Mouse (Mus musculus) limb, embryonic 10.5 days (tissue): ENCODE results near the gene R3hdm2. TPM values are rescaled to one million over a fixed set of nuclear protein-coding genes. Genes with fewer than 3 reads are reported as not detected.
A peak's percentile ranks its signal among the peaks of the same experiment; 100 is the strongest.

Source experiments
- DNase-seq: peaks from one replicate; pipeline ENCODE4 v3.0.0-alpha.2; 2017; ENCODE audit warnings: low spot score
- H3K27ac ChIP-seq: fragments of 300-500 bp; sonication (generic); 2 replicates; pipeline ENCODE4 v1.5.1; 2016; ENCODE audit warnings: mild to moderate bottlenecking
- H3K27me3 ChIP-seq: fragments of 300-500 bp; sonication (generic); 2 replicates; pipeline ENCODE4 v1.6.1; 2016; ENCODE audit warnings: low read depth, mild to moderate bottlenecking; ENCODE audit not compliant: poor library complexity, severe bottlenecking
- H3K36me3 ChIP-seq: fragments of 300-500 bp; sonication (generic); 2 replicates; pipeline ENCODE4 v1.6.1; 2016; ENCODE audit warnings: mild to moderate bottlenecking, moderate library complexity
- H3K4me1 ChIP-seq: fragments of 300-500 bp; sonication (generic); 2 replicates; pipeline ENCODE4 v1.6.1; 2016
- H3K4me3 ChIP-seq: fragments of 300-500 bp; sonication (generic); 2 replicates; pipeline ENCODE4 v1.5.1; 2016; ENCODE audit warnings: mild to moderate bottlenecking, moderate library complexity
- H3K9me3 ChIP-seq: fragments of 300-500 bp; sonication (generic); replicated peaks from 2 replicates; pipeline ENCODE4 v1.6.1; 2016; ENCODE audit warnings: mild to moderate bottlenecking
- WGBS: fragments of 180-500 bp; shearing (Covaris S2); methylation state at CpG from one replicate; pipeline ENCODE4 v1.1.7; 2016; 5-methylcytosine and 5-hydroxymethylcytosine counted together
- polyA plus RNA-seq: library from polyadenylated mRNA; unstranded; fragments of >200 nt; fragmentation: Nextera tagmentation; extraction: Ambion mirVana; gene quantifications from 2 replicates; pipeline ENCODE4 v1.2.1, GENCODE M21; 2016

R3hdm2 gene
- polyA plus RNA-seq, 1 experiment from 2014 or later: 39.5 TPM

GRCm38 (mm10) chr10:127413585-127413984, 33.5 kb downstream of the R3hdm2 start:
- no peak for DNase-seq
- H3K9me3 ChIP-seq: no peaks in the 10 kb centered on the region
- H3K36me3 ChIP-seq: peaks cover 12% of the 10 kb centered on the region
- H3K27ac ChIP-seq: no peak overlapping the region
- WGBS: 85% methylated on average over 1 of the region's 1 CpGs
- no peaks in the 10 kb centered on the region for H3K4me1 ChIP-seq
- no peak overlapping the region for H3K4me3 ChIP-seq
- no peaks in the 10 kb centered on the region for H3K27me3 ChIP-seq

- DNase-seq: no peak
- peaks cover 2% of the 10 kb centered on the region for H3K4me1 ChIP-seq
- H3K27ac ChIP-seq: no peak overlapping the region
- no peaks in the 10 kb centered on the region for H3K27me3 ChIP-seq
- H3K36me3 ChIP-seq: peaks cover 12% of the 10 kb centered on the region
- H3K9me3 ChIP-seq: no peaks in the 10 kb centered on the region
- H3K4me3 ChIP-seq: no peak overlapping the region
- 82% methylated on average over 3 of the region's 3 CpGs for WGBS
These were observed 34.0 kb downstream of the R3hdm2 start for GRCm38 (mm10) chr10:127414141-127414540.

DNA sequence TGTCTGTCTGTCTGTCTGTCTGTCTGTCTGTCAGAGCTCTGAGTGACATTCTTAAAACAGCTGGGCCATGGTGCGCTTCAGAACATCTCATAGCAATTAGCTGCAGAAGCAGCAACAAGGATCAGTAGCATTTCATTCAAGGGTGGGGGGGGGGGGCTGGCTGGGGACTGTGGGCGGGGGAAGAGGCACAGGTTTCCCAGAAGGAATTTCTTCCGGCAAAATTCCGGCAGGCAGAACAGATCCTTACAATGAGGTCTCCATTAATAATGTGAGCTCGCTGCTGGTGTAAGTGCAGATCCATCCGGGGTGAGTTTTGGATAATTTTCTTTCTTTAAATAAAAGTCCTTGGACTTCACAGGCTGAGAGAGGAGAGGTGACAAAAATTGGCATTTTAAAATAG, 40.0 kb downstream of the R3hdm2 start:
- peaks cover 2% of the 10 kb centered on the region; the same call in 1 of the 2 replicates for H3K36me3 ChIP-seq
- peaks cover 47% of the 10 kb centered on the region for H3K4me1 ChIP-seq
- H3K27me3 ChIP-seq: no peaks in the 10 kb centered on the region
- WGBS: 17% methylated on average over 6 of the region's 6 CpGs
- no peaks in the 10 kb centered on the region for H3K9me3 ChIP-seq
- H3K27ac ChIP-seq: no peak overlapping the region
- no peak overlapping the region for H3K4me3 ChIP-seq
- peak; percentile 35 for DNase-seq

DNA sequence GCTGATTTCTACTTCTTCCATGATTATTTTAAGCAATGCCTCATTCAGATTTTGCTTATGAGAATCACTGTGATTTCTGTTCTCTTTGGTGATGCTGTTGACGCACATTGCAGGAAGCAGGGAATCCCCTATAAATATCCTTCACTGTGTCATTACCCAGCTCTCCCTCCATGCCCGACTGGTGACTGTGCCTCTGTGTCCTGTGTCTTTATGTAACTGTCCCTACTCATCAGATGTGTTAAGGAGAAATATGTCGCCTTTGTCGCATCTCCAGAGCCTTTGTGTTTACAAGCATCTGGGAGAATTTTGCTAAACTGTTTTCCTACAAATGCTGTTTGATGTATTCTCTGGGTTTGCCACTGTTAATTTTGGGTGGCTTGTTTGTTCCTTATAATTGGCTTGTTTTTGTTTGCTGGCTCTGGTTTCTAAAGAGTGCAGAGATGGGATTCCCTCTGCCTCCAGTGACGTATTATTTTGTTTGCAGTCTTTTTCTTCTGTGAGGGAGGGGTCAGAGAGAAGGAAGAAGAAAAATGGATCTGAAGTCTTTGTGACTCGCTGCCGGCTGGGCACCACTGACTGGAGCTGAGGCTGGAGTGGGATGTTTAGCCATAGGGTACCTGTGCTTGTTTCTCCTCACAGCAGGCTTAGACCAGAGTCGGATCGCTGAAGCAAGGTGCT, 40.7 kb downstream of the R3hdm2 start:
- peaks cover 53% of the 10 kb centered on the region for H3K4me1 ChIP-seq
- 13% methylated on average over 9 of the region's 9 CpGs for WGBS

GRCm38 (mm10) chr10:127422047-127422446, 41.9 kb downstream of the R3hdm2 start:
- peak; percentile 71 for DNase-seq
- Histone ChIP-seq H3K27ac (0 out of 2 replicates have a peak overlapping the region, but pooled peaks have one; percentile 23), H3K9me3 (no peaks in the 10 kb centered on the region), H3K4me3 (peak overlapping the region; percentile 31), H3K27me3 (no peaks in the 10 kb centered on the region), H3K36me3 (no peaks in the 10 kb centered on the region), H3K4me1 (peaks cover 64% of the 10 kb centered on the region)
- 24% methylated on average over 6 of the region's 6 CpGs for WGBS

More for the DNA sequence above, 40.7 kb downstream of the R3hdm2 start:
- no peak for DNase-seq
- Histone ChIP-seq H3K36me3 (no peaks in the 10 kb centered on the region), H3K27me3 (no peaks in the 10 kb centered on the region), H3K27ac (no peak overlapping the region), H3K9me3 (no peaks in the 10 kb centered on the region), H3K4me3 (no peak overlapping the region)

GRCm38 (mm10) chr10:127425794-127426193, 45.7 kb downstream of the R3hdm2 start:
- peaks cover 46% of the 10 kb centered on the region for H3K4me1 ChIP-seq
- H3K36me3 ChIP-seq: 0 out of 2 replicates have a peak, but pooled peaks cover 8% of the 10 kb centered on the region
- H3K9me3 ChIP-seq: no peaks in the 10 kb centered on the region
- no peak for DNase-seq
- WGBS: 82% methylated on average over 2 of the region's 2 CpGs
- no peak overlapping the region for H3K27ac ChIP-seq
- no peaks in the 10 kb centered on the region for H3K27me3 ChIP-seq
- H3K4me3 ChIP-seq: no peak overlapping the region

GRCm38 (mm10) chr10:127426670-127427069, 46.5 kb downstream of the R3hdm2 start:
- no peak for DNase-seq
- Histone ChIP-seq H3K4me3 (no peak overlapping the region), H3K4me1 (peaks cover 38% of the 10 kb centered on the region), H3K27me3 (no peaks in the 10 kb centered on the region), H3K27ac (peak overlapping the region; percentile 20; the same call in 1 of the 2 replicates), H3K9me3 (no peaks in the 10 kb centered on the region), H3K36me3 (0 out of 2 replicates have a peak, but pooled peaks cover 12% of the 10 kb centered on the region)
- 50% methylated on average over 2 of the region's 2 CpGs for WGBS

DNA sequence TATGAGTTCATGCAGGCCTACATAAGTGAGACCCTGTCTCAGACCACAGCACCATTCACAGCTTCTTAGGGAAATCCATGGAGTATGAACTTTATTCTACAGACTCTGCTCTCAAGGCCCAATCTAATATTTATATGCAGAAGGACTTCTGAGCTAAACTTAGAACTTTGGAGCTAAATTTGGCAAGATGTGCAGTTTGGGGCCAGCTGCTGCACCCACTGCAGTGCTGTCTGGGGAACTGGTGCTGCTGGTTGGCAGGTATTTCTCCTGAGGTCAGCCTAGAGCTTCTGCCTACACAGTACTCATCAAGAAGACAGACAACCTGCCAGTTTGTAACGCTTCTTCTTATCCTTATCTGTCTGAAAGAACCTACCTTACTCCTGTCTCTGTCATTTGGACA, 47.0 kb downstream of the R3hdm2 start:
- 0 out of 2 replicates have a peak, but pooled peaks cover 12% of the 10 kb centered on the region for H3K36me3 ChIP-seq
- H3K4me3 ChIP-seq: no peak overlapping the region
- no peak overlapping the region for H3K27ac ChIP-seq
- H3K4me1 ChIP-seq: peaks cover 33% of the 10 kb centered on the region
- H3K9me3 ChIP-seq: no peaks in the 10 kb centered on the region
- no peaks in the 10 kb centered on the region for H3K27me3 ChIP-seq
- no peak for DNase-seq
- 85% methylated on average over 1 of the region's 1 CpGs for WGBS

- no peak for DNase-seq
These were observed 47.9 kb downstream of the R3hdm2 start for GRCm38 (mm10) chr10:127427987-127428386.

GRCm38 (mm10) chr10:127429538-127429937, 49.4 kb downstream of the R3hdm2 start:
- Histone ChIP-seq H3K36me3 (0 out of 2 replicates have a peak, but pooled peaks cover 12% of the 10 kb centered on the region), H3K4me3 (no peak overlapping the region), H3K4me1 (peaks cover 18% of the 10 kb centered on the region), H3K27ac (no peak overlapping the region), H3K9me3 (no peaks in the 10 kb centered on the region), H3K27me3 (no peaks in the 10 kb centered on the region)
- 65% methylated on average over 1 of the region's 1 CpGs for WGBS
- no peak for DNase-seq

More at GRCm38 (mm10) chr10:127427987-127428386, 47.9 kb downstream of the R3hdm2 start:
- 0 out of 2 replicates have a peak, but pooled peaks cover 12% of the 10 kb centered on the region for H3K36me3 ChIP-seq
- H3K4me3 ChIP-seq: no peak overlapping the region
- H3K9me3 ChIP-seq: no peaks in the 10 kb centered on the region
- 95% methylated on average over 1 of the region's 1 CpGs for WGBS
- no peaks in the 10 kb centered on the region for H3K27me3 ChIP-seq
- H3K27ac ChIP-seq: no peak overlapping the region
- peaks cover 25% of the 10 kb centered on the region for H3K4me1 ChIP-seq

DNA sequence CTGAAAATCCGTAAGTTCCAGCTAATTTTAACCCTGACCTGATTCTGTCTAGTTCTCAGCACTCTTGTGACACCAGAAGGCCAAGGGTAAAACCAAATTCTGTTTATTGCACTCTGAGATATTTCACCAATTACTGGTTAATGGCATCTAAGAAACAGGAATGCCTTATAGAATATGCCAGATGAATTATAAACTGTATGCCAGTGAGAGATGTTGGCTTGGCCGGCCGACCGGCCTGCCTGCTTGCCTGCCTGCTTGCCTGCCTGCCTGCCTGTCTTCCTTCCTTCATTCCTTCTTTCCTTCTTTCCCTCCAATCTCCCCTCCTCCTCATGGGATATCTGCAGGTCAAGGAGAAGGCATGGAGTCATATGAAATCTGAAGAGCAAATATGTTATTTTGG, 52.3 kb downstream of the R3hdm2 start:
- Histone ChIP-seq H3K4me3 (no peak overlapping the region), H3K36me3 (0 out of 2 replicates have a peak, but pooled peaks cover 12% of the 10 kb centered on the region), H3K27ac (no peak overlapping the region), H3K4me1 (no peaks in the 10 kb centered on the region), H3K9me3 (no peaks in the 10 kb centered on the region), H3K27me3 (no peaks in the 10 kb centered on the region)
- WGBS: 95% methylated on average over 4 of the region's 4 CpGs
- no peak for DNase-seq

DNA sequence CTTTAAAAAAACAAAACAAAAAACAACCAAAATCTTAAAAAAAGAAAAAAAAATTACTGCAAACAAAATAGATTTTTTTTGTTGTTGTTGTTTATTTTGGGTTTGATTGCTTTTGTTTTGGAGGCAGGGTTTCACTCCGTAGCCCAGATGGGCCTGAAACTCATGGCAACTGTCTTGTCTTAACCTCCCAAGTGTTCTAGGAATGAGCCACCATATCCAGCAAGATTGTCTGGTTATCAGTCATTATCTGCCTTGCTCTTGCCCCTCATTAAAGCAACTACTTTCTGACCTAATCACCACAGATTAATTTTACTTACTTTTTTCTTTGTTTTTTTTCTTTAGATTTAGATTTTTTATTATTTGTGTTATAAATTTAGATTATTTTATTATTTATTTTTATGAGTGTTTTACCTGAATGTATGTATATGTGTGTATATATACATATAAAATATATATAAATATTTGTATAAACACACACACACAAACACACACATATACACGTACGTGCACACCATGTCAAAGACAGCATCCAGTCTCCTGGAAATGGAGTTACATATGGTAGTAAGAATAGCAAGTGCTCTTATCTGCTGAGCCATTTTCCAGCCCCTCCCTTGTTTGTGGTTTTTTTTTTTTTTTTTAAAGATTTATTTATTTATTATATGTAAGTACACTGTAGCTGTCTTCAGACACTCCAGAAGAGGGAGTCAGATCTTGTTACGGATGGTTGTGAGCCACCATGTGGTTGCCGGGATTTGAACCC, 57.4 kb downstream of the R3hdm2 start:
- DNase-seq: no peak
- H3K36me3 ChIP-seq: no peaks in the 10 kb centered on the region
- H3K4me1 ChIP-seq: no peaks in the 10 kb centered on the region
- no peaks in the 10 kb centered on the region for H3K27me3 ChIP-seq
- no peak overlapping the region for H3K27ac ChIP-seq
- 90% methylated on average over 5 of the region's 5 CpGs for WGBS
- no peaks in the 10 kb centered on the region for H3K9me3 ChIP-seq
- no peak overlapping the region for H3K4me3 ChIP-seq

DNA sequence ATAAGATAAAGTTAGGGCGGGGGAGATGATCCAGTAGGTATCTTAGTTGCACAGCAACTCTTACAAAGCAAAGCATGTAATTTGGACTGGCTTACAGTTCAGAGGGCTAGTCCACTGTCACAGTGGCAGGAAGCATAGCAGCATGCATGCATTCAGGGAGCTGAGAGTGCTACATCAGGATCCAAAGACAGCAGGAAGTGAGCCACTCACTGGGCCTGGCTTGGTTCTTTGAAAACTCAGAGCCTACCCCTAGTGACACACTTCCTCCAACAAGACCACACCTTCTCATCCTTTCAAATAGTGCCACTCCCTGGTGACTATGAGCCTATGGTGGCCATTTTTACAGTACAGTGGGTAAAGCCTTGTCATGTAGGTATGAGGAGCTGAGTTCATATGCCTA, 73.6 kb downstream of the R3hdm2 start:
- H3K4me1 ChIP-seq: no peaks in the 10 kb centered on the region
- WGBS: 98% methylated on average over 1 of the region's 1 CpGs
- H3K27me3 ChIP-seq: no peaks in the 10 kb centered on the region
- DNase-seq: no peak
- H3K36me3 ChIP-seq: peaks cover 71% of the 10 kb centered on the region
- no peaks in the 10 kb centered on the region for H3K9me3 ChIP-seq
- no peak overlapping the region for H3K4me3 ChIP-seq
- no peak overlapping the region for H3K27ac ChIP-seq
